Mouse (Mus musculus): ENCODE measurements around the gene Ryr3. TPM values are rescaled to one million over a fixed set of nuclear protein-coding genes. Genes with fewer than 3 reads are reported as not detected.

The Ryr3 gene
- total RNA-seq, 1 experiment, result 5.4 TPM

DNA sequence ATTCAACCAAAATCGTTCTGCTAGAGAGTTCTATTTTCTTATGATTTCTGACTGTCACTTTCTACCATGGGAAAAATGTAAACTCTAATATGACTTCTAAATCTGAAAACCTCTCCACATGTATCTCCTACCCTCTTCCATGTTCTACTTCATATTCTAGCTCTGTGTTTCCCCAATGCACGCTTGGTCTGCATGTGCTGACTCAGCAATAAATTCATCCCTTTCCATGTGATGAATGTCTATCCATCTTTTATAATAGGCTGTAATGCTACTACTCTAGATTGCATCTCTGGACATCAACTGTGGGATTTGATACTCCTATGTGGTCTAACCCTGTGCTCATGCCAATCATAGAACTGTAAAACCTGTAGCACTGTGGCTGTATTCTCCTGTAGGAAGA lies 458.2 kb downstream of the Ryr3 start:
- in situ Hi-C loops (cut with MboI; ENCODE audit: low sequenced_read_pairs in 2 of 2, unreplicated experiment in 2 of 2), result no loop called here
- Histone ChIP-seq H3K9me3 (ENCODE audit: control insufficient read depth, insufficient read depth, low read depth, low read length) (no peaks in the 10 kb centered on the region), H3K4me3 (ENCODE audit: insufficient read depth in 1 of 2, low read depth in 1 of 2, low read length in 2 of 2, poor library complexity in 1 of 2, severe bottlenecking in 1 of 2) (no peak overlapping the region), H3K4me1 (ENCODE audit: control insufficient read depth in 2 of 2, insufficient read depth in 2 of 2, low read length in 2 of 2, poor library complexity in 1 of 2) (peaks cover 0 to 2% of the 10 kb centered on the region in 2 experiments; a peak in 1 of 4 replicates), H3K27ac (ENCODE audit: insufficient read depth, low read depth, low read length, poor library complexity, severe bottlenecking) (no peak overlapping the region), H3K9ac (ENCODE audit: insufficient read depth, low read depth, low read length, poor library complexity, severe bottlenecking) (no peak overlapping the region), H3K36me3 (ENCODE audit: control insufficient read depth, insufficient read depth, low read length, poor library complexity, severe bottlenecking) (no peaks in the 10 kb centered on the region)
- peak; percentile 99 for TF ChIP-seq MAFK (IDR thresholded peaks at IDR 0.05; ENCODE audit: insufficient read depth, low read depth, low read length)
- TF ChIP-seq ZC3H11A (IDR thresholded peaks at IDR 0.05; ENCODE audit: borderline replicate concordance, low read depth, low read length), result no peak
- DNase-seq (ENCODE audit: low read depth, low spot score), result no peak

DNA sequence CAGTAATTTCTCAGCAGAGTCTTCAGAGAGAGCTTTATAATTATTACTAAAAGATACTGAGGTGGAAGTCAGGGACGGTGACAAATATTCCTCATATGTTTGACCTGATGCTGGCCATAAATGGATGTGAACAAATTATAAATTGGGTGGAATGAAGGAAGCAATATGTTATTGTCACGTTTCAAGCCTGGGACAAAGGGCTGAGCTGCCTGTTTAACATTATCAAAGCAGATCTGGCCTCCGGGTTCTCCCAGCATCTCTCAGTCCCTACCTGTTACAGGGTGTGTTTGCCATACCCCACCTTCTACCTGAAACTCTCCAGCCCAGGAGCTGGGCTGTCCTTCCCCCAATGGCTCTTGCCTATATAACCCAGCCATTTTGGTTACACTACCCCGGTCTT lies 463.6 kb downstream of the Ryr3 start:
- Histone ChIP-seq H3K9me3 (ENCODE audit: control insufficient read depth, insufficient read depth, low read depth, low read length) (no peaks in the 10 kb centered on the region), H3K4me3 (ENCODE audit: insufficient read depth in 1 of 2, low read depth in 1 of 2, low read length in 2 of 2, poor library complexity in 1 of 2, severe bottlenecking in 1 of 2) (no peak overlapping the region), H3K9ac (ENCODE audit: insufficient read depth, low read depth, low read length, poor library complexity, severe bottlenecking) (no peak overlapping the region), H3K27ac (ENCODE audit: insufficient read depth, low read depth, low read length, poor library complexity, severe bottlenecking) (no peak overlapping the region), H3K4me1 (ENCODE audit: control insufficient read depth in 2 of 2, insufficient read depth in 2 of 2, low read length in 2 of 2, poor library complexity in 1 of 2) (peaks cover 0 to 2% of the 10 kb centered on the region in 2 experiments; a peak in 1 of 4 replicates), H3K36me3 (ENCODE audit: control insufficient read depth, insufficient read depth, low read length, poor library complexity, severe bottlenecking) (no peaks in the 10 kb centered on the region)
- in situ Hi-C loops (cut with MboI; ENCODE audit: low sequenced_read_pairs in 2 of 2, unreplicated experiment in 2 of 2), result no loop called here
- TF ChIP-seq ZNF384 (IDR thresholded peaks at IDR 0.05; ENCODE audit: low read depth, low read length) (no peak), HCFC1 (IDR thresholded peaks at IDR 0.05; ENCODE audit: borderline replicate concordance, insufficient read depth, low read length) (no peak), CHD2 (IDR thresholded peaks at IDR 0.05; ENCODE audit: low read depth, low read length) (no peak), MAFK (IDR thresholded peaks at IDR 0.05; ENCODE audit: insufficient read depth, low read depth, low read length) (no peak), ZC3H11A (IDR thresholded peaks at IDR 0.05; ENCODE audit: borderline replicate concordance, low read depth, low read length) (no peak)
- no peak for DNase-seq (ENCODE audit: low read depth, low spot score)

- Histone ChIP-seq H3K4me3 (ENCODE audit: insufficient read depth in 1 of 2, low read depth in 1 of 2, low read length in 2 of 2, poor library complexity in 1 of 2, severe bottlenecking in 1 of 2) (no peak overlapping the region), H3K36me3 (ENCODE audit: control insufficient read depth, insufficient read depth, low read length, poor library complexity, severe bottlenecking) (no peaks in the 10 kb centered on the region), H3K4me1 (ENCODE audit: control insufficient read depth in 2 of 2, insufficient read depth in 2 of 2, low read length in 2 of 2, poor library complexity in 1 of 2) (peaks cover 0 to 2% of the 10 kb centered on the region in 2 experiments; a peak in 1 of 4 replicates), H3K9me3 (ENCODE audit: control insufficient read depth, insufficient read depth, low read depth, low read length) (no peaks in the 10 kb centered on the region), H3K27ac (ENCODE audit: insufficient read depth, low read depth, low read length, poor library complexity, severe bottlenecking) (no peak overlapping the region), H3K9ac (ENCODE audit: insufficient read depth, low read depth, low read length, poor library complexity, severe bottlenecking) (no peak overlapping the region)
- in situ Hi-C loops (cut with MboI; ENCODE audit: low sequenced_read_pairs in 2 of 2, unreplicated experiment in 2 of 2), result no loop called here
- TF ChIP-seq MAFK (IDR thresholded peaks at IDR 0.05; ENCODE audit: insufficient read depth, low read depth, low read length), result no peak
- TF ChIP-seq HCFC1 (IDR thresholded peaks at IDR 0.05; ENCODE audit: borderline replicate concordance, insufficient read depth, low read length), result no peak
- TF ChIP-seq ZNF384 (IDR thresholded peaks at IDR 0.05; ENCODE audit: low read depth, low read length), result no peak
- TF ChIP-seq ZC3H11A (IDR thresholded peaks at IDR 0.05; ENCODE audit: borderline replicate concordance, low read depth, low read length), result no peak
- no peak for TF ChIP-seq CHD2 (IDR thresholded peaks at IDR 0.05; ENCODE audit: low read depth, low read length)
- no peak for DNase-seq (ENCODE audit: low read depth, low spot score)
Measured at GRCm38 (mm10) chr2:112751416-112751815, 465.5 kb downstream of the Ryr3 start.

- H3K4me1 ChIP-seq (ENCODE audit: control insufficient read depth in 2 of 2, insufficient read depth in 2 of 2, low read length in 2 of 2, poor library complexity in 1 of 2), result no peaks in the 10 kb centered on the region
- H3K27ac ChIP-seq (ENCODE audit: insufficient read depth, low read depth, low read length, poor library complexity, severe bottlenecking), result no peak overlapping the region
- DNase-seq (ENCODE audit: low read depth, low spot score), result no peak
- in situ Hi-C loops (cut with MboI; ENCODE audit: low sequenced_read_pairs in 2 of 2, unreplicated experiment in 2 of 2), result no loop called here
- TF ChIP-seq CHD2 (IDR thresholded peaks at IDR 0.05; ENCODE audit: low read depth, low read length), result no peak
- no peak for TF ChIP-seq ZC3H11A (IDR thresholded peaks at IDR 0.05; ENCODE audit: borderline replicate concordance, low read depth, low read length)
- no peak for TF ChIP-seq HCFC1 (IDR thresholded peaks at IDR 0.05; ENCODE audit: borderline replicate concordance, insufficient read depth, low read length)
- TF ChIP-seq MAFK (IDR thresholded peaks at IDR 0.05; ENCODE audit: insufficient read depth, low read depth, low read length), result no peak
- no peak for TF ChIP-seq ZNF384 (IDR thresholded peaks at IDR 0.05; ENCODE audit: low read depth, low read length)
- no peak overlapping the region for H3K9ac ChIP-seq (ENCODE audit: insufficient read depth, low read depth, low read length, poor library complexity, severe bottlenecking)
- H3K4me3 ChIP-seq (ENCODE audit: insufficient read depth in 1 of 2, low read depth in 1 of 2, low read length in 2 of 2, poor library complexity in 1 of 2, severe bottlenecking in 1 of 2), result no peak overlapping the region
- no peaks in the 10 kb centered on the region for H3K36me3 ChIP-seq (ENCODE audit: control insufficient read depth, insufficient read depth, low read length, poor library complexity, severe bottlenecking)
- H3K9me3 ChIP-seq (ENCODE audit: control insufficient read depth, insufficient read depth, low read depth, low read length), result no peaks in the 10 kb centered on the region
Measured at GRCm38 (mm10) chr2:112748532-112748931, 468.4 kb downstream of the Ryr3 start.

GRCm38 (mm10) chr2:112732942-112733341 lies 484.0 kb downstream of the Ryr3 start:
- Histone ChIP-seq H3K36me3 (ENCODE audit: control insufficient read depth, insufficient read depth, low read length, poor library complexity, severe bottlenecking) (no peaks in the 10 kb centered on the region), H3K27ac (ENCODE audit: insufficient read depth, low read depth, low read length, poor library complexity, severe bottlenecking) (no peak overlapping the region), H3K9ac (ENCODE audit: insufficient read depth, low read depth, low read length, poor library complexity, severe bottlenecking) (no peak overlapping the region), H3K4me1 (ENCODE audit: control insufficient read depth in 2 of 2, insufficient read depth in 2 of 2, low read length in 2 of 2, poor library complexity in 1 of 2) (peaks cover 0 to 4% of the 10 kb centered on the region in 2 experiments; a peak in 1 of 4 replicates), H3K9me3 (ENCODE audit: control insufficient read depth, insufficient read depth, low read depth, low read length) (no peaks in the 10 kb centered on the region), H3K4me3 (ENCODE audit: insufficient read depth in 1 of 2, low read depth in 1 of 2, low read length in 2 of 2, poor library complexity in 1 of 2, severe bottlenecking in 1 of 2) (no peak overlapping the region)
- no peak for DNase-seq (ENCODE audit: low read depth, low spot score)
- TF ChIP-seq CHD2 (IDR thresholded peaks at IDR 0.05; ENCODE audit: low read depth, low read length) (no peak), ZNF384 (IDR thresholded peaks at IDR 0.05; ENCODE audit: low read depth, low read length) (no peak), HCFC1 (IDR thresholded peaks at IDR 0.05; ENCODE audit: borderline replicate concordance, insufficient read depth, low read length) (no peak), ZC3H11A (IDR thresholded peaks at IDR 0.05; ENCODE audit: borderline replicate concordance, low read depth, low read length) (no peak), MAFK (IDR thresholded peaks at IDR 0.05; ENCODE audit: insufficient read depth, low read depth, low read length) (no peak)
- in situ Hi-C loops (cut with MboI; ENCODE audit: low sequenced_read_pairs in 2 of 2, unreplicated experiment in 2 of 2), result no loop called here
